Mouse (Mus musculus) gastrocnemius, postnatal 4 days (tissue): ENCODE results near the gene Axl. TPM values are rescaled to one million over a fixed set of nuclear protein-coding genes. Genes with fewer than 3 reads are reported as not detected.
A peak's percentile ranks its signal among the peaks of the same experiment; 100 is the strongest.
"Not testable (repeated sequence)": the region's sequence is repeated elsewhere in the genome, so short reads cannot be mapped to it uniquely, and the experiment has no call there.

ENCODE experiments used
- DNase-seq, 2 experiments: peaks; one replicate each; pipeline ENCODE4 v3.0.0; 2021 to 2022; ENCODE audit warnings: low spot score in 2 of 2, mixed read lengths in 2 of 2
- total RNA-seq, 2 experiments: library from RNA; stranded (reverse); gene quantifications; 2 replicates each; pipeline ENCODE4 v1.2.3; 2021

Axl gene
- total RNA-seq, 2 experiments from 2014 or later: 172 to 194 TPM

DNA sequence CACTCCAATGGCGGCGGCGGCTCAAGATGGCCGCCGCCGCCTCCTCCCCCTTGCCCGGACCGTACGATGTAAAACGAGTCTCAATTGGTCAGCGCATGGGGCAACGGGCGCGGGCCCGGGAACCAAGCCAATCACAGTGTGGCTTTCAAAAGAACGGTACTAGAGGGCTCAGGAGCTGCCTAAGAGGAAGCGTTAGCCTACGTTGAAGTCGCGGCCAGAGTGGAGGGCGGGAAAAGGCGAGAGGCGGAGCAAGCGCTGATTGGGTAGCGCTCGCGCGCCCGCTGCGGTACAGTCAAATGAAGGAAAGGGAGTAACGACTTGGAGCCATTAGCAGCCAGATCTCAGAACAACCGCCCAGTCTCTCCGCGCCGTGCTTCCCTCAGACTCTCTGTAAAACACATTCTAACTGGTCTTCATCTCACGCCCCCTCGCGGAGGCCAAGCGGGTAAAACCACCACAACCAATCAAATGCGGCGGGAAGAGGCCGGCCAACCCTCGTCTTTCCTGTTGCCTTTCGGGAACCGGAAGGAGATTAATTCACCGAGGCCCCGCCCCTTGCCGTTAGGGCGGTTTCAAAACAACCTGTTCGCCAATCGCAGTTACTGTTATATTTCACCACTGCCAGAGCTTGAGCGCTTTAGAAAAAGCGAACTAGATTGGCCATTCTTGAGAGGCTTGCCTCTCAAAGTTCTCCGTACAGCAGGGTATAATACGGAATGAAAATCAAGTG lies 33.6 kb downstream of the Axl start, which contains the start of gene Hnrnpul1:
TSS of gene Hnrnpul1 (minus strand) at position 20 of the 730 bp plus-strand sequence.
- DNase-seq: peak; percentile 95 to 99

DNA sequence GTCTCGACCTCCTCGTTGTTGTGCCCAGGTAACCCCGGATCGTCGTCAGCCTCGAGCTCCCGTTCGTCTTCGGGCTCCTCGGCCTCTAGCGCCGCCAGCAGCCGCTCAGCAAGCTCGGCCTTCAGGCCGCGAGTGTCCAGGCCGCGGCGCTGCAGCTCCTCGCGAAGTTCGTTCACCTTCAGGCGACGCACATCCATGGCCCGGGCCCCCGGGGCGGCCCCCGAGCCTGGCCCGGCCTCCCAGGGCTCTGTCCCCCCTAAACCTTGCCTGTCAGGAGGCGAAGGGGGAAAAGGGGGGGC lies 34.1 kb downstream of the Axl start:
- no peak for DNase-seq

DNA sequence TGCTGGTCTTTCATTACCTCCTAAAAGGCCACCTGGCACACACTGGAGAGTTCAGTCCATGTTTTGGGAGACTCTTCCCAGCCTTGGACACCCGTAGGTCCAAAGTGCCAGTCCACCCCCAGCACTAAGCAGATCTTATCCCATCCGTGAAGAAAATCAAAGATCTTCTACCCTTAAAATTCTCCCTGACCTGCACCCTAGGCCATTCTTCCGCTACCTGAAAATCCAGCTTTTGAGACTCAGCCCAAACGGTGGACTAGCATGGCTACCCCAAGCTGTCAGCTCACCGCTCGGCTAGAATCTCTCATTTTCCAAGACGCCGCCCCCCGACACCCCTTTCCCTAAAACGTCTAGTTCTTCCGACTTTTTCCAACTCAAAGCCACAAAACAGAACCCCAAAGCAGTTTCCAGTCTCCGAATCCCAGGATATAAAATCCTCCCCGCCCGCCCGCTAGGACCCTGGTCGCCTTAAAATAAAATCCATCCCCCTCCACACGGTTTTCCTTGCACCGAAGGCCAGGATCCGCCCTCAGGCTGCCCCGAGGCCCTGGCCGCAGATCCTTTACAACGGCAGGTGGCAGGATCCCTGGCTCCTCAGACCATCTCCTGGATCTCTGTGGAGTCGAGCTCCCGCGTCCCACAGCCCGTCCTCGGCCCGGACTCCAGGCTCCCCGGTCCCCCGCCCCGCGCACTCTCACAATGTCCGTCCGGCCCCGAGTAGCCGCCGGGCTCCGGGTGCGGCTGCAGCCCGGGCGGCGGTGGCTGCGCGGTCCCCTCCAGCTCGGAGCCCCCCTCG lies 34.7 kb downstream of the Axl start:
- peak; percentile 40 to 68 for DNase-seq

DNA sequence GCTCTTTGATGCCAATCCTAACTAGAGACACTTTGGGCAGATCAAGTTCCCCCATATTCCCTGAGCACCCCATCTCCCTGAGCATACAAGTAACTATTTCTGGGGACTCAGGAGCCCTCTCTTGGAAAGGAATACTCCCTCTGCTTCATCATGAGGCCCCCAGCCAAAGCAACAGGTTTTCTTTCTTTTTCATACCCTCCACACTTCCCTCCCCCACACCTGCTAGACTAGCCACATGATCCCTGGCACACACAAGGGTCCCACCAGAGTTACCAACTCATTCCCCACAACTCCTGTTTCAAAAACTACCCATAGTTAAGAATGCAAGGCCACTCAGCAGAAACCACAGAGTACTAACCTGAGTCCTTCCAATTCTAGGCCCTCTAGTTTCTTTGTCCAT lies 35.4 kb downstream of the Axl start:
- DNase-seq: no peak

DNA sequence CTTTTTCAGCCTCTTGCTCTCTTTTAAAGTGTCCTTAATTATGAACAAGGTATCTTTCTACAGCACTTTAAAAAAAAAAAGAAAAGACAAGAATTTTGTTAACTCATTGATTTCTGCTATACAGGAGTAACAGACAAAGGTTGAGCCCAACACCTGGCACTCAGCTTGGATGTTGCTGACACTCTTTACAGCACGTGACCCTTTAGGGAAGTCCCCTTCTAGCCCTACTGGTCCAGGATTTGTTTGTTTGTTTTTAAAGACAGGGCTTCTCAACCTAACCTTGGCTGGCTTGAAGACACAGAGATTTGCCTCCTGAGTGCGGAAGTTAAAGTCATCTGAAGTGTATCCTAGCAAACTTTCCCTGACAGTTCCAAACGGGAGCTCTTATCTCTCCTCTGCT lies 41.7 kb downstream of the Axl start:
- no peak for DNase-seq

DNA sequence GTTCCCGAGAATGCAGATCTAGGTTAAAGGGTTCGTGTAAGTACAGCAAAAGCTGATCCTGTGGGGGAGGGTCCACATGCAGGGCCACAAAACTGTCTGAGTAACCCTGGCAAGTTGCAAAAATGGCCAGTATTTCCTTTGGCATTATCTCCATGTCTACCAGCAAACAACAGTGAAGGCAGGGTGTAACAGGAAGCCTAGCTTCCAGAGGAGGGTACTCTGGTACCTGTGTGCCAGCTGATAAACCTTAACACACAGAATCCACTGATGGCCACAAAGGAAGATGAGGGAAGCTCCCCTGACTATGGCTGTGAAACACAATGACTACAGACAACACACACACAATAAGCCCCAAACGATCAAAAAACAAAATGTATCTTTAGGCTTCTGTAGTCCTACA lies 50.2 kb downstream of the Axl start:
- no peak for DNase-seq

DNA sequence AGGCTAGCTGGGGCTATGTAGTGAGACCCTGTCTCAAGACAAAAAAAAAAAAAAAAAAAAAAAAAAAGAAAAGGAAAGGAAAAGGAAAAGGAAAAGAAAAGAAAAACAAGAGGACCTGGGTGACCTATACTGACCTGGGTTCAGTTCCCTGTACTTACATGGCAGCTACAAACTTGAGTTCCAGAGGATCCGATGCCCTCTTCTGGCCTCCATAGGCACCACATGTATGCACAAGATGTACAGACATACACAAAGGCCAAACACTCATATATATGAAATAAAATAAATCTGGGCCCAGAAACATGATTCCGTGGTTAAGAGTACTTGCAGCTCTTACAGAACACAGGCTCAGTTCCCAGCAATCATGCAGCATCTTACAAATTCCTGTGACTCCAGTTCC lies 51.6 kb downstream of the Axl start:
- DNase-seq: no peak

DNA sequence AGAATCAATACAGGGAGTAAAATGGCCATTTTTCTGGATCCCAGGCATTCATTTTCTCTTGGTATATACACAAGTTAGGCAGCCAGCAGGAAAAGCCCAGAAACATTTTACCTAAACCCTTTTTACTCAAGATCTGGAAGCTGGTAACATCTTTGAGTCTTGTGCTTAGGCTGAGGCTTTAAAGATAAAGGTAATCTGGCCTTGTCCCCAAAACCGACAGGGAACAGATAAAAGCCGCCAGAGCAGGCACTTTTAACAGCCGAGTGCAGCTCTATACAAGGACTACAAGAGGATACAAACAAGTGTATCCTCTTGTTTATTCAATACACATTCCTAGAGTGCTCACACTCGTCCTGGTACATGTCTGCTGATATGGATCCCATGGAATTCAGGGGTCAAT lies 53.5 kb downstream of the Axl start:
- no peak for DNase-seq

DNA sequence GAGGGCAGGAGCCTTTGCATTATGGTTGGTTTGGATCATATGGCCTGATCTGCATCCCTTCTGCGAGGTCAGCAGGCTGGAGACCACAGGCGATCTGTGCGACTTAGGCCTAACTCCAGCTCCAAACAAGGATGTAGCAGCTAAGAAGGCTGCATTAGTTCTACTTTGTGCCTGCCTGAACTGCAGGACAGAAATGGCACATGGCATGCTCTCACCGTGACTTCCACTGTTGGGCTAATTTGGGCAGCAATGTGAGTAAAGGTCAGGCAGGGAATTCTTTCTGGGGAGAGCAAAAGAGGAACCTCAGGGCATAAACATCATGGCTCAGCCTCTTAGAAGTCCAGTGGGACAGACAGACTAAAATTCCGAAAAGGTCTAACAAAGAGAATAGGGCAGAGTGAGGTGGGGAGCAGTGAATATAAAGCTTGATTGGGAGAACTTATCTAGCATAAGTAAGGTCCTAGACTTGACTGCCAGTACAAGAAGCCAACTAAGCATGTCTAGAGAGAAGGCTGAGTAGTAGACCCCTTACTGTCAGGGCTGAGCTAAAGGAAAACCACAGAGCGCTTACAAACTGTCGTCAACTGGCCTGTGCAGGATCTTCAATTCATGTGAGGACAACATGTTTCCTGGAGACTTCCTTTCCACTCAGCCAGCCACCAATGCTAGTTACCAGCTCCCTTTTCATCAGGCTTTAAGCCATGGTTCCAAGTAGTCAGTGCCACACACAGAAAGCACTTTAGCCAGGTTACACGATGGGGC lies 57.0 kb downstream of the Axl start:
- no peak for DNase-seq

DNA sequence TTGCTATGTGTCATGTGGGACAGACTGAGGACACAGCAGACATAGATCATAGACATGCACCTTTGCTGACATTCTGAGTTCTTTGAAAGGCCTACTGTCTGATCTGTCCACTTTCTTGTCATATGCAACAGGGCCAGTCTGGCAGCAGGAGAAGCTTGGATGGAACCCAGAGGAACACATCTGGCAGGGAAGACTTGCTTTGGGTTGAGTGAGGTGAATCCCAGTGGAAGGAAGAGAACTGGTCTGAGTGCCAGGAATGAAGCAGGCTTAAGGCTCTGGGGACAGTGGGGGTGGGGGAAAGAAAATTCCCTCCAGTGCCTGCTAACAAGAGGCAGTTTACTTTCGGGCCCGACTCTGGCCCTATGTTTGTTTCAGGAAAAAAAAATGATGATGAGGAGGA lies 58.6 kb downstream of the Axl start:
- DNase-seq: no peak

DNA sequence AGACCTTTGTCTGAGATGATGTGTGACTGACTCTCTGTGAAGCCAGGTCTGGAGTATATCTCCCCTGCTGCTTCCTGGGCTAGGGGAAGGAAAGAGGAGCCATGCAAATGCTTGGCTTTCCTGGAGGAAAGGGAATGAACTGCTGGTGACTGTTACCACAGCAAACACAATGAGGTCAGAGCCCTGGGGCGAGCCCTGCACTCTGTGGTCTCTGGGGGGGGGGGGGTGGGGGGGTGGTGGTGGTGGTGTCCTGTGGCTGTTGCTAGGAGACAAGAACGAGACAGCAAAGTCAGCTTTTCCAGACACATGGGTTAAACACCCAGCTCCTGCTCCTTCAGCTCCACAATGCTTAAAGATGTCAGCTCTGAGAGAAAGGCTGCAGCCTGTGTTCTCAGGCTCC lies 59.1 kb downstream of the Axl start:
- no peak for DNase-seq

DNA sequence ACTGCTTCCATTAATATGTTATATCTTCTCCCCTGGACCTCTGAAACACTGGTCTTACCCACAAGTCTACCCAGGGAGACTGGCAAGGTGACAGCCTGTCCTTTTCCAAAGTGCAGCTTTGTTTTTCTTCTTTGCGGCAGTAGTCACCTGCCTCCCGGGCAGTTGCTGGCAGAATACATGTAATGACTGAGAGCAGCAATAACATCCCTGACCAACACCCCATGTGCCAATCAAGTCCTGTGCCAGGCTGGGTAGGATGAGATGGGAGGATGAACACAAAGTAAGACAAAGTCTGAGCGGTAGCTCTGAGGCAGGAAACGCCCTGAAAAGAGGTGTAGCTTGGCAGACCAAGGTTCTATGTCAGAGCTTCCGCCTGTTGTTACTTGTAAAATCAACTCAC lies 60.7 kb downstream of the Axl start:
- no peak for DNase-seq

DNA sequence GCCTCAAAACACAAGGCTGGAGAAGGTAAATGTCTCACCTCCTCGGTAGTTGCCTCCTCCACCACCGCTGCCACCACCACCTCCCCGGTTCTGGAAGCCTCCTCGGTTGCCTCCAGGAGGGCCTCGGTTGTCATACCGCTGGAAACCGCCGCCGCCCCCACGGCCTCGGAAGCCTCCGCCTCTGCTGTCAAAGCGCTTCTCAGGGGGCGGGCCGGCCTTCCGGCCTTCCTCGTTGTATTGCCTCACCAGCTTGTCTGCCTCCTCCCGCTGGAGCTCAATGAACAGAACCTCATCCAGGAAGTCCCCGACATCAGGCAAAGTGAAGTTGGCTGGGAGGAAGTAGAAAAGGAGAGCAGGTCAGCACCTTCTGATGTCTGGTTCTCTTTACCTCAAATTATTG lies 62.6 kb downstream of the Axl start:
- DNase-seq: no peak

DNA sequence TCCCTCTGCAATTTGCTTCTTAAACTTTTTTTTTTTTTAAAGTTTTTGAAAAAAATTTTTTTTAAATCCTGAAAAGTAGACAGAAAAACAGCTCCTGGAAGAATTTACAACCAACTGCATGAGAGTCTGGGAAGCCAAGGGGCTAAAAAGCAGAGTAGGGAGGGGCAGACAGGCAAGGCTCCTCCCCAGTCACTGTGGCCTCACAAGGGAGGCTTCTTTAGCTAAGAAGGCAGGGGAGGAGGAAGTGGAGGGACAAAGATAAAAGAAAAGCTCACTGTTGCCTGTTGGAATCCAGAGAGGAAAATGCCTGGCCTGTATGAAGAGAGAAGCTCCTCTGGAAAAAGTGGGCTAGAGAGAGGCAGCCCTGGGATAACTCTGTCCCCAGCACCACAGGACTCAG lies 66.7 kb downstream of the Axl start:
- DNase-seq: not testable (repeated sequence)

DNA sequence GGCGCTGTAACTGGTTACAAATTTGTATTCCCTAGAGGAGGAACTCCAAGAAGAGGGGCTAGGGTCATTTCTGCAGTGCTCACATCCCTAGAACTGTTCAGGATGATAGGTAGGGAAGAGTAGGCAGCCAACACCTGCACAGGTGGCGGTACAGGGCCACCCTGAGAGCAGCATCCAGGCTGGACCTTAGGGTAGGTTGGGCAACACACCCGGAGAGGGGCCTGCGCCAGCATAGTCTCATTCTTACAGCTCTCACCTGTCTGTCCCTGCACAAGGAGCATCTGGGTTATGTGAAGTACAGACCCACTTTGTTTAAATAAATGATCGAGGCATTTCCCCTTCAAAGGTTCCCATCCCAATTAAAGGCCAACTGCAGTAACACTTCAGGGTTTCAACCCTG lies 67.7 kb downstream of the Axl start:
- DNase-seq: no peak

DNA sequence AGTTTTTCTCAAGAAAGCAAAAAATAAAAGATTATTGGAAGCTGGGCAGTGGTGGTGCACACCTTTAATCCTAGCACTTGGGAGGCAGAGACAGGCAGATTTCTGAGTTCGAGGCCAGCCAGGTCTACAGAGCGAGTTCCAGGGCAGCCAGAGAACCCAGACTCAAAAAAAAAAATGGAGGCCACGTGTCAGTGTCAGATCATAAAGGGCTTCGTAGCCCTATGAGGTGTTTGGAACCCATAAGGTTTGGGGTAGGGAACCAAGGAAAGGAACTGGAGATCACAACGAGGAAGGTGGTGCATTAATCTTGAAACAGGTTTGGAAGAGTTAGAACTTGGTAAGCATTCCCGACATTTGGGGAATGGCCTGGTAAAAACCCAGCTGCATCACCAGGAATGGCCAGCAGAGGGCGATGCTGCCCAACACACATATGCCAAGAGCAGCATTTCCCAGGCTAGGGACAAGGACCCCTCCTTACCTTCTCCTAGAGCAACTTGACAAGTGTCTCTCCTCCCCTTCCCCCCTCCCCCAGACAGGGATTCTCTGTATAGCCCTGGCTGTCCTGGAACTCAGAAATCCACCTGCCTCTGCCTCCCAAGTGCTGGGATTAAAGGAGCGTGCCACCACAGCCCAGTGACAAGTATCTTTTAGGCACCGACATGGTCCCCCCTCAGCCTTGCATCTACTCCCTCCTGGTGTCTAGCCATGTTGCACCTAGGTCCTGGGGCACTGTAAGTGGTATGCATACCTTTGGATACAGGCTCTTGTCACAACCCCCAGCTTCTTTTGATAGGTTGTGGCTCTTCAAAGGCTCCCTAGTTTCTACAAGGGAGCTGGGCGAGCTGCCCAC lies 68.5 kb downstream of the Axl start:
- DNase-seq: peak; percentile 54 to 72

DNA sequence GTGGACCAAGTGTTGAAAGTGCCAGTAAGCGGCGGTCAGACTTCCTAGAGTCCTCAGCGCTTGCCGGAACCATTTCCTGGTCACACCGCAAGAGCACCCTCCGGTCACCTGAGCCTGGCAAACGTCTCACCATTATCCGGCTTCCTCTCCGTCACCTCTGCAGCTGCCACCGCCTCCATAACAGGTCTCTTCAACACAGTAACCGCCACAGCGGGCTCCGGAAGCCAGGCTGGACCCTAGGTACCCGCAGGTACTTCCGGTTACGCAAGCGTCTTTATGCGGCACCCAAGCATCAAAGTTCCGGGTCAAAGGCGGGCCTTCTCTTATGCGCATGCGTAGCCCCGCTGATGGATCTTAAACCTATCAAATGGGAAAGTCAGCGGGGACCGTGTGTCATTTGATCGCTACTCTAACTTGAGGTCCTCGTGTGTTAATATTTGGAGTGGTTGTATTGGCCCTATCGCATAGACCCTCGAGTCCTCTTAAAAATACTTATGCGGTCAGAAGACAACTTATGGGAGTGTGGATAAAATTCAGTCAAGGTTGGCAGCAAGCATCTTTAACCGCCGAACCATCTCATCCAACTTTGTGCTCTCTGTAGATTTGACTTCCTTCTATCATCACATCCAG lies 69.6 kb downstream of the Axl start, which contains the start of gene Ccdc97:
TSS of gene Ccdc97 (minus strand) at position 301 of the 630 bp plus-strand sequence.
- DNase-seq: peak; percentile 80 to 89

DNA sequence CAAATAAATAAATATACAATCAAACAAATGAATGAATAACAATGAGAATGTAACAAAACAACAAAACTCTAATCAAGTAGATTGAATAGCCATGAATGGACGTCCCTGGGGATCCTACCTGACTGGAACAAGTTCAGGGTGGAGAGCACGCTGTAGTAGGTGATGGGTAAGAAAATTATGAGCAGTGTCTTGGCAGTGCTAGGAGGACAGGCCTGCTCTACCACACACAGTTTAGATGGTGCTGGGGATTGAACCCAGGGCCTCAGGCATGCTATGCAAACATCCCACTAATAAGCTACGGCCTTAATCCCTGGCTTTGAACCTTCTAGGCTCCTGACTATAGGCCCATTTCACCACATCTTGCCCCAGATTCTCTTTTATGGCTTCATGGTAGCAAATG lies 71.0 kb downstream of the Axl start:
- DNase-seq: no peak

DNA sequence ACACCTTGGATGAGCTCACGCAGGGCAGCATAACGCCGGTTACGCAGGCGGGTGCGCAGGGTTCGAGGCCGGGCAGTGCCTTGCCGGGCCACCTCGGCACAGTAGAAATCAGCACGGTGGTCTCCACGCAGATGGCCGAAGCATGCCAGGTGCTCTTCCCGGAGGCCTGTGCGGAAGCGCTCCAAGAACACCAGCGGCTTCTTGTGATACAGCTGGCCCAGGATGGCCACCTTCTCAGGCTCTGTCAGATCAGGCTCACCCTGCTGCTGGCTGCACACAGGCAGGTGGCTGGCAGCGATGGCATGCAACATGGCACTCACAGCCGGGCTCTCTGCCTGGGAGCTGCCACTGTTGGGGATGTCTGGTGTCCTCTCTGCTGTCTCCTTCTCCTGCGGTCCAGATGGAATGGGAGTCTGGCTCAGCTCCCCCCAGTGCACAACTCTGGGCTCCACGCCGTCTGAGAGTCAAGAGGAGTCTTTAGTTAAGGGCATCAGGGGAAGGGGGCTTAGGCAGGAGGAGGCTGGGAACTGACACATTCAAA lies 72.7 kb downstream of the Axl start:
- peak in 1 of 2 experiments; percentile 6 for DNase-seq

DNA sequence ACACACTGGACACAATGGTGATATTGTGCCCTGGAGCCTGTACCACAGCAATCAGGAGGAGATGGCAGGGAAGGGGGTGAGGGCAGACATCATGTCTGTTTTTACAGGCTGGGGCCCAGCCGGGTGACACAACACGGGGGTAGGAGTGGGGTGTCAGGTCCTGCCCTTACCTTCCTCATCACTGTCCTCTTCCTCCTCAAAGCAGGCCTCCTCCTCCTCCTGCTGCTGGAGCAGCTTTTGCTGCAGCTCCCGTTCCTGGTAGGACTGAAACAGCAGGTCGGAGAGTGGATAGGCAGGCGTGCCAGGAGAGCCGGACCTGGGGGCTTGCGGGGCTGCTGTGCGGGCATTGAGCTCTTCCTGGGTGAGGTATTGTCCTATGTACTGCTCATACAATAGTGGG lies 73.9 kb downstream of the Axl start:
- DNase-seq: peak in 1 of 2 experiments; percentile 8
